Mouse (Mus musculus) frontal cortex, postnatal 25 days (tissue): ENCODE data around the gene Cdc42ep4.
A peak's percentile ranks its signal among the peaks of the same experiment; 100 is the strongest.

Experiments used
- DNase-seq, 2 experiments: peaks; one replicate each; pipeline ENCODE4 v3.0.0; 2022; ENCODE audit warnings: low spot score in 2 of 2

The Cdc42ep4 gene

GRCm38 (mm10) chr11:113722405-113723090 is 29.1 kb downstream of the Cdc42ep4 start:
- no peak for DNase-seq

GRCm38 (mm10) chr11:113717767-113718424 is 33.8 kb downstream of the Cdc42ep4 start:
- DNase-seq = no peak

GRCm38 (mm10) chr11:113716132-113716531 is 35.5 kb downstream of the Cdc42ep4 start:
- DNase-seq = no peak

- DNase-seq = no peak
These were observed 36.5 kb downstream of the Cdc42ep4 start for GRCm38 (mm10) chr11:113715078-113715674.

- no peak for DNase-seq
These were observed 40.6 kb downstream of the Cdc42ep4 start for GRCm38 (mm10) chr11:113711061-113711460.

GRCm38 (mm10) chr11:113710257-113710777 is 41.4 kb downstream of the Cdc42ep4 start:
- DNase-seq = no peak

- no peak for DNase-seq
These were observed 41.9 kb downstream of the Cdc42ep4 start, which contains the start of gene Cpsf4l for GRCm38 (mm10) chr11:113709731-113710256. Gene Cpsf4l, minus strand, starts transcription at chr11:113710017.

GRCm38 (mm10) chr11:113709272-113709671 is 42.4 kb downstream of the Cdc42ep4 start:
- no peak for DNase-seq

- DNase-seq = no peak
These were observed 43.0 kb downstream of the Cdc42ep4 start for GRCm38 (mm10) chr11:113708629-113709213.

GRCm38 (mm10) chr11:113705966-113706652 is 45.6 kb downstream of the Cdc42ep4 start:
- no peak for DNase-seq

GRCm38 (mm10) chr11:113703758-113704157 is 47.9 kb downstream of the Cdc42ep4 start:
- peak; percentile 63 to 75 for DNase-seq

- no peak for DNase-seq
These were observed 52.0 kb downstream of the Cdc42ep4 start for GRCm38 (mm10) chr11:113699643-113700042.

- DNase-seq = no peak
These were observed 53.6 kb downstream of the Cdc42ep4 start for GRCm38 (mm10) chr11:113698013-113698545.

- DNase-seq = no peak
These were observed 54.1 kb downstream of the Cdc42ep4 start for GRCm38 (mm10) chr11:113697571-113697970.

- no peak for DNase-seq
These were observed 59.8 kb downstream of the Cdc42ep4 start for GRCm38 (mm10) chr11:113691851-113692250.

- DNase-seq = no peak
These were observed 60.4 kb downstream of the Cdc42ep4 start for GRCm38 (mm10) chr11:113691318-113691717.

GRCm38 (mm10) chr11:113690506-113690905 is 61.2 kb downstream of the Cdc42ep4 start:
- DNase-seq = no peak

GRCm38 (mm10) chr11:113687031-113687430 is 64.7 kb downstream of the Cdc42ep4 start:
- DNase-seq = no peak

- no peak for DNase-seq
These were observed 66.8 kb downstream of the Cdc42ep4 start for GRCm38 (mm10) chr11:113684707-113685426.

GRCm38 (mm10) chr11:113683957-113684706 is 67.5 kb downstream of the Cdc42ep4 start, which contains the start of the genes Fam104a and D11Wsu47e:
Gene Fam104a, minus strand, starts transcription at chr11:113684155.
Gene D11Wsu47e, plus strand, starts transcription at chr11:113684412.
- DNase-seq = peak; percentile 93 to 96
